Mouse (Mus musculus) hindbrain, embryonic 11.5 days (tissue): ENCODE results near the gene Abca17. TPM values are rescaled to one million over a fixed set of nuclear protein-coding genes. Genes with fewer than 3 reads are reported as not detected.
A peak's percentile ranks its signal among the peaks of the same experiment; 100 is the strongest.

Experiments used
- ATAC-seq: fragments of 200-750 bp; cut with Nextera tagmentation; 2 replicates; pipeline ENCODE4 v1.8.0; 2017; ENCODE audit warnings: mild to moderate bottlenecking, moderate TSS enrichment, moderate library complexity; ENCODE audit not compliant: low FRiP score
- DNase-seq: peaks from one replicate; pipeline ENCODE4 v3.0.0-alpha.2; 2015; ENCODE audit warnings: low spot score
- H3K27ac ChIP-seq: fragments of 300-500 bp; sonication (generic); 2 replicates; pipeline ENCODE4 v1.5.1; 2014; ENCODE audit warnings: mild to moderate bottlenecking, low read depth, low read length
- H3K27me3 ChIP-seq: fragments of 300-500 bp; sonication (generic); 2 replicates; pipeline ENCODE4 v1.6.1; 2014; ENCODE audit warnings: mild to moderate bottlenecking, low read length, moderate library complexity, mixed read lengths; ENCODE audit not compliant: control insufficient read depth, insufficient read depth
- H3K36me3 ChIP-seq: fragments of 300-500 bp; sonication (generic); 2 replicates; pipeline ENCODE4 v1.6.1; 2014; ENCODE audit warnings: mild to moderate bottlenecking, low read length, moderate library complexity, mixed read lengths; ENCODE audit not compliant: control insufficient read depth, insufficient read depth
- H3K4me1 ChIP-seq: fragments of 300-500 bp; sonication (generic); replicated peaks from 2 replicates; pipeline ENCODE4 v1.6.1; 2014; ENCODE audit warnings: low read length, mixed read lengths; ENCODE audit not compliant: control insufficient read depth, insufficient read depth
- H3K4me2 ChIP-seq: fragments of 300-500 bp; sonication (generic); replicated peaks from 2 replicates; pipeline ENCODE4 v1.6.1; 2014; ENCODE audit warnings: mild to moderate bottlenecking, low read depth, low read length
- H3K4me3 ChIP-seq: fragments of 300-500 bp; sonication (generic); 2 replicates; pipeline ENCODE4 v1.5.1; 2014; ENCODE audit warnings: low read depth, low read length
- H3K9ac ChIP-seq: fragments of 300-500 bp; sonication (generic); 2 replicates; pipeline ENCODE4 v1.6.1; 2014; ENCODE audit warnings: low read depth, low read length
- H3K9me3 ChIP-seq: fragments of 300-500 bp; sonication (generic); 2 replicates; pipeline ENCODE4 v1.6.1; 2016; ENCODE audit warnings: low read length; ENCODE audit not compliant: control insufficient read depth
- WGBS: fragments of 180-500 bp; shearing (Covaris S2); extraction: QIAGEN DNeasy Blood & Tissue Kit; methylation state at CpG from one replicate; pipeline ENCODE4 v1.1.7; 2014; 5-methylcytosine and 5-hydroxymethylcytosine counted together
- polyA plus RNA-seq: library from polyadenylated mRNA; unstranded; fragments of >200 nt; fragmentation: Nextera tagmentation; extraction: Ambion mirVana; gene quantifications from 2 replicates; pipeline ENCODE4 v1.2.1, GENCODE M21; 2014

Abca17 gene
- polyA plus RNA-seq, 1 experiment from 2014 or later, result not detected

DNA sequence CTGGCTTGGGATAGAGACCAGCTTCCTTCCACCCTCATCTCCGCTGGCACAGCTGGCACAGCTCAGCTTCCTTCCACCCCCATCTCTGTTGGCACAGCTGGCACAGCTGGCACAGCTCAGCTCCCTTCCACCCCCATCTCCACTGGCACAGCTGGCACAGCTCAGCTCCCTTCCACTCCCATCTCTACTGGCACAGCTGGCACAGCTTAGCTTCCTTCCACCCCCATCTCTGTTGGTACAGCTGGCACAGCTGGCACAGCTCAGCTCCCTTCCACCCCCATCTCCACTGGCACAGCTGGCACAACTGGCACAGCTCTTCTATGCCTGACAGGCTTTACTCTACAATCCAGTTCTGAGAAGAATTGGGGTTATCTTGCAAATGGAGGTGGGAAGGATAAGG is 83.7 kb downstream of the Abca17 start:
- Histone ChIP-seq H3K4me1 (no peaks in the 10 kb centered on the region), H3K4me3 (no peak overlapping the region), H3K9me3 (no peaks in the 10 kb centered on the region), H3K36me3 (no peaks in the 10 kb centered on the region), H3K4me2 (no peak overlapping the region), H3K27me3 (no peaks in the 10 kb centered on the region), H3K27ac (no peak overlapping the region), H3K9ac (no peak overlapping the region)
- WGBS, result 88% methylated on average over 1 of the region's 1 CpGs
- ATAC-seq (no peak), DNase-seq (no peak)

DNA sequence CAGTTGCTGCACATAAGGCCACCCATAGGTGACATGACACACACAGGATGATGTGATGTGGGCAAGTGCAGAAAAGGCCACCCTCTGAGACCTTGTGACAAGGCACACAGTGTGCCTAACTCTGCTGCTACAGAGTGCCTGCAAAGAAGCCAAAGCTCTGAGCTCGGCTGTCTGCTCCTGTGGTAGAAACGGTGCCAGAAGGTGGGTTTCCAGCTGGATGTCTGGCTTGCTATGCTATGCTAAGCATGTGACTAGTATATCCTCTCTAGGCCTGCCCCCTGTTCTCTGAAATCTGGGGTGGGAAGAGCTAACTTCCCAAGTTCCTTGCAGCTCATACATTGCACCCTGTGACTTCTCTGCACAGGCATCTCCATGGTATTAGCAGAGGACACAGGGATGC is 86.1 kb downstream of the Abca17 start:
- no peaks in the 10 kb centered on the region for H3K9me3 ChIP-seq
- DNase-seq (no peak), ATAC-seq (no peak)
- no peak overlapping the region for H3K4me3 ChIP-seq
- no peaks in the 10 kb centered on the region for H3K4me1 ChIP-seq
- H3K36me3 ChIP-seq, result no peaks in the 10 kb centered on the region
- H3K4me2 ChIP-seq, result no peak overlapping the region
- no peak overlapping the region for H3K27ac ChIP-seq
- WGBS, result 83% methylated on average over 2 of the region's 2 CpGs
- H3K27me3 ChIP-seq, result no peaks in the 10 kb centered on the region
- no peak overlapping the region for H3K9ac ChIP-seq

DNA sequence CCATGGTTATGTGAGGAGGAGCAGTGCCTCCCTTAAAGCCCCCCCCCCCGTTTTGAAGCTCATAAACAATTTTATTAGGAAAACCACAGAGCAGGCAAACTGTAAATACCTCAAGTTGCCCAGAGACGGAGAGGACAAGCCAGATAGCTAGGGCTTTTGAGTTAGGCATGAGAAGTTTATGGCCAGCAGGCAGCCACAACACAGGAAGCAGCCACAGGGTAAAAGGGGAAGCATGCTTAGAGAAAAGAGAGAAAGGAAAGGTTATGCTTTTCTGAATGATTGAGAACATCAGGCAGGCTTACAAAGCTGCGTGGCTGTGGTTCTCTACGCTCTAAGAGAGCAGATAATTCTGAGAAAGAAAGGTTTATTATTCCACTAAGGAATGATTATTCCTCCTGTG is 90.4 kb downstream of the Abca17 start:
- Histone ChIP-seq H3K36me3 (no peaks in the 10 kb centered on the region), H3K4me3 (no peak overlapping the region), H3K4me1 (no peaks in the 10 kb centered on the region), H3K27me3 (no peaks in the 10 kb centered on the region), H3K9me3 (no peaks in the 10 kb centered on the region), H3K27ac (no peak overlapping the region), H3K4me2 (no peak overlapping the region), H3K9ac (no peak overlapping the region)
- ATAC-seq (no peak), DNase-seq (no peak)
- WGBS, result 74% methylated on average over 4 of the region's 4 CpGs

DNA sequence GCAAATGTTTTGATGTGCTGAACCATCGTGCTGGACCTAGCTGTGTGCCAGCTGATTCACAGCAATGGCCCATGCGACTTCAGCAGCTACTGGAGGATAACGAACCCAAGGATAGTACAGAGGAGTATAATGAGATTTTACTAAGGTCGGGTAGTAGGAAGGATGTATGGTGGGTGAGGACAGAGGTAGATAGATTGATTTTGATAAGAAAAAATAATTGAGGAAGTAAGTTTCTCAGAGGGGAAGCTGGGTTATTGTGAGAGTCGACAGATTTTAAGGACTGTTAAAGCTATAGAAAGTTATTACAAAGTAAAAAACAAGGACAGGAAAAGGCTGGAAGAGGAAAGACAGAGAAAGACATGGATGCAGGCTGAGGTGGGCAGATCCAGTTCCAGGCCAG is 91.2 kb downstream of the Abca17 start:
- no peak overlapping the region for H3K4me2 ChIP-seq
- H3K4me3 ChIP-seq, result no peak overlapping the region
- ATAC-seq (no peak), DNase-seq (no peak)
- no peak overlapping the region for H3K27ac ChIP-seq
- H3K27me3 ChIP-seq, result no peaks in the 10 kb centered on the region
- no peaks in the 10 kb centered on the region for H3K36me3 ChIP-seq
- no peaks in the 10 kb centered on the region for H3K9me3 ChIP-seq
- 84% methylated on average over 5 of the region's 5 CpGs for WGBS
- no peak overlapping the region for H3K9ac ChIP-seq
- no peaks in the 10 kb centered on the region for H3K4me1 ChIP-seq

DNA sequence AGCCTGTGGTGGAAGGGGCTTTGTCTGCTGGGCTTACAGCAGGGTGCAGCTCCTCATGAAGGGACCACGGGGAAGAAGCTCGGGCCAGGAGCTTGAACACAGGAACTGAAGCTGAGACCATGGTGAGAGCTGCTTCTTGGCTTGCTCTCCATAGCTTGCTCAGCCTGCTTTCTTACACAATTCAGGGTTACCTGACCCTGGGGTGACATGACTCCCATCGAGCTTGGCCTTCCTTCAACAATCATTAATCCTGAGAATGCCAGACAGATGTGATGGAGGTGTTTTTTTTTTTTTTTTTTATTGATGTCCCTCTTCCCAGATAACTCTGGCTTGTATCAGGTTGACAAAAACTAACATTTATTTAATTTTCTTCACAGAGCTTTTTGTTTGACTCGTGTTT is 91.9 kb downstream of the Abca17 start:
- no peak for ATAC-seq

DNA sequence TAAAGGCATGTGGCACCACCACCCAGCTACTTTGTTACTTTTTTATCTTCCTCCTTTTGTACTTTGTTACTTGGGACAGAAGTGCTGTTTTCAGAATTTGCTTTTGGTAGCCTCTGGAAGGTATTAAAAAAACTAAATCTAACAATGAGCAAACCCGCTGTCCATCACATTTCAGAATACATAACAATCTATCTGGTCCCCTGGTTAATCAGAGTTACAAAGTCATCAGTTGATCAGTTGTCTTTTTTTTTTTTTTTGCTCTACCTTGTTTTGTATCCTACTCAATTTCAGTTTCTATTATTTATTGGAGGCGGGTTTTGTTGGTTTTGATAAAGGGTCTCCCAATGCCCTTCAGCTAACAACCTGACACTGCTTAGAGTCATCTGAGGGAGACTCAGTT is 98.5 kb downstream of the Abca17 start:
- Histone ChIP-seq H3K4me3 (no peak overlapping the region), H3K27ac (no peak overlapping the region)

More for the DNA sequence above, 91.9 kb downstream of the Abca17 start:
- H3K9ac ChIP-seq, result no peak overlapping the region
- H3K9me3 ChIP-seq, result no peaks in the 10 kb centered on the region
- DNase-seq, result no peak
- no peaks in the 10 kb centered on the region for H3K36me3 ChIP-seq
- H3K27ac ChIP-seq, result no peak overlapping the region
- no peak overlapping the region for H3K4me3 ChIP-seq
- WGBS, result 76% methylated on average over 4 of the region's 4 CpGs
- H3K4me2 ChIP-seq, result no peak overlapping the region
- no peaks in the 10 kb centered on the region for H3K4me1 ChIP-seq
- H3K27me3 ChIP-seq, result no peaks in the 10 kb centered on the region

DNA sequence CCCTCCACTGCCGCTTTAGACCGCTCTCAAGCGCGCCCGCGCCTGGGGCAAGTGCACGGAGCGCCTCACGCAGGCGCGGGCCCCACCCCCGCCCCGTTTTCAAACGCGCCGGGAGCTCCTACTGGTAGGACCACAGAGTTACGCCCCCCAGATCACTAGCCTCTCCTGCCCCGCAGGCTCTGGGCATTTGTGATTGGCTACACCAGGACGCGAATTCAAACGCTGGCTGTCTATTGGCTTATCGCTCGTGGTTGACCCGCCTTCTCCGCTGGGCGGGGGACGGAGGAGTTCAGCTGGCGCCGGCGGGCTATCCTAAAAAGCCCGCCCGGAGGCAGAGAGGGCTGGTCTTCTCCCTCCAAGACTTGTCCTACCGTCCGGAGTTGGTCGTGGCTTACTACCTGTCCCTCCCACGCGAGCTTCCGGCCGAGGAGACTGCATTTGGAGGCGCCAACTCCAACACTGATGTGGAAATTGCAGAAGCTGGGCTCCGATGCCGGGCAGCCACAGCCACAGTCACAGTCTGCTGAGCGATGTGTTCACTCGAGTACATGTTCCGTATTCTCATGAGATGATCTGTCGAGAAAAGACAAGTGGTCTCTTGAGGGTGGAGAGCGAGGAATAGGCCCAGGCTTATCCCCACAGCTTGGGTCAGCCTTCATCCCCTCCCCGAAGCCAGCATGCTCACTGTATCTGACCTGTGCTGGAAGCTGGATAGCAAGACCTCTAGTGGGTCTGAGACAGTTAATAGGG is 99.4 kb downstream of the Abca17 start, which contains the start of gene Ccnf:
Gene Ccnf, minus strand, starts transcription at position 165 of the 750 bp plus-strand sequence.
- peak within 1 kb of the TSS; percentile 78 for H3K9ac ChIP-seq
- H3K27me3 ChIP-seq, result no peaks in the 10 kb centered on the region
- H3K27ac ChIP-seq, result peak within 1 kb of the TSS; percentile 71
- peak; percentile 100 for ATAC-seq
- H3K4me3 ChIP-seq, result peak within 1 kb of the TSS; percentile 64
- no peaks in the 10 kb centered on the region for H3K9me3 ChIP-seq
- peak; percentile 98 for DNase-seq
- H3K36me3 ChIP-seq, result peaks cover 6% of the 10 kb centered on the region; the same call in 1 of the 2 replicates
- WGBS, result 1% methylated on average over 48 of the region's 48 CpGs
- H3K4me2 ChIP-seq, result peak within 1 kb of the TSS; percentile 59
- 0 out of 2 replicates have a peak, but pooled peaks cover 4% of the 10 kb centered on the region for H3K4me1 ChIP-seq

More for the DNA sequence above, 98.5 kb downstream of the Abca17 start:
- no peaks in the 10 kb centered on the region for H3K27me3 ChIP-seq
- no peak for ATAC-seq
- no peak for DNase-seq
- H3K36me3 ChIP-seq, result peaks cover 6% of the 10 kb centered on the region; the same call in 1 of the 2 replicates
- 0 out of 2 replicates have a peak, but pooled peaks cover 4% of the 10 kb centered on the region for H3K4me1 ChIP-seq
- H3K4me2 ChIP-seq, result no peak overlapping the region
- H3K9ac ChIP-seq, result no peak overlapping the region
- H3K9me3 ChIP-seq, result no peaks in the 10 kb centered on the region
- WGBS, result 91% methylated on average over 2 of the region's 2 CpGs

DNA sequence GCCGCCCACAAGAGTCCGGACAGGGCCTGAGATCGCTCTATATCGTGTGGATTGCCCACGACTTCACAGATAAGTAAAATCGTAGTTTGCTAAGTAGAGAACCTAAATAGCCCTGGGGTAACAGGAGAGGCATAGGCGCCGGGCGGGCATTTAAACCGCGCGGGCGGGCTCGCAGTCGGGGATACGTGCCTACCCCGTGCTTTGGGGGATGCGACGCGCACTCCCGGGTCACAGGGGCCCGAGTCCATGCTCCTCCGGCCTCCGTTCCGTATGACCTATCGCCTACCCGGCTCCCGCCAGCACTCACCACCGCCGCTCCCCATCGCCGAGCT is 99.9 kb downstream of the Abca17 start:
- Histone ChIP-seq H3K27me3 (no peaks in the 10 kb centered on the region), H3K4me1 (0 out of 2 replicates have a peak, but pooled peaks cover 4% of the 10 kb centered on the region), H3K36me3 (peaks cover 6% of the 10 kb centered on the region; the same call in 1 of the 2 replicates), H3K4me3 (peak overlapping the region; percentile 64), H3K9ac (peak overlapping the region; percentile 78), H3K4me2 (peak overlapping the region; percentile 51), H3K9me3 (no peaks in the 10 kb centered on the region), H3K27ac (no peak overlapping the region; the same call in 1 of the 2 replicates)
- ATAC-seq, result no peak
- DNase-seq, result no peak
- WGBS, result under 1% methylated on average over 29 of the region's 32 CpGs

DNA sequence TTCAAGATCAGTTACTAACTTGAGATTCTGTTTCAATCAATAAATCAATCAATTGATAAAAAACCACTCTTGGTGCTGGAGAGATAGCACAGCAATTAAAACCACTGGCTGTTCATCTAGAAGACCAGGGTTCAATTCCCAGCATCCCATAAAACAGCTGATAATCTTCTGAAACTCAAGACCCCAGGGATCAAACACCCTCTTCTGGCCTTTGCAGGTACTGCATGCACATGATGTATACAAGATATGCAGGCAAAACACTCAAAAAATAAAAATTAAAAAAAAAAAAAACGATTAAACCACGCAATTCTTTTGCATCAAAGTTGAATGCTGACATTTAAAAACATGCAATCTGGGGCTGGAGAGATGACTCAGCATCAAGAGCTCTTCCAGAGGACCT is 102.2 kb downstream of the Abca17 start:
- Histone ChIP-seq H3K9ac (no peak overlapping the region), H3K27ac (no peak overlapping the region), H3K4me3 (no peak overlapping the region), H3K36me3 (peaks cover 22% of the 10 kb centered on the region), H3K4me2 (no peak overlapping the region), H3K4me1 (0 out of 2 replicates have a peak, but pooled peaks cover 4% of the 10 kb centered on the region), H3K27me3 (no peaks in the 10 kb centered on the region), H3K9me3 (0 out of 2 replicates have a peak, but pooled peaks cover 4% of the 10 kb centered on the region)
- ATAC-seq (no peak), DNase-seq (peak; percentile 18)
- 94% methylated on average over 2 of the region's 2 CpGs for WGBS
